Mouse (Mus musculus): ENCODE measurements around the gene Ccsap.

GRCm38 (mm10) chr8:123883094-123883493 is 23.1 kb upstream of the Ccsap start:
- TF ChIP-seq SMC3 (IDR thresholded peaks at IDR 0.05; ENCODE audit: low read depth, low read length): no peak
- no peak for TF ChIP-seq EP300 (IDR thresholded peaks at IDR 0.05; ENCODE audit: low read length)
- TF ChIP-seq POLR2A (IDR thresholded peaks at IDR 0.05; ENCODE audit: low read depth, low read length): no peak
- TF ChIP-seq SIN3A (IDR thresholded peaks at IDR 0.05; ENCODE audit: low read length): no peak
- no peak for TF ChIP-seq USF1 (IDR thresholded peaks at IDR 0.05; ENCODE audit: low read depth, low read length)
- no peak for TF ChIP-seq MEF2A (IDR thresholded peaks at IDR 0.05; ENCODE audit: borderline replicate concordance, low read depth, low read length)
